Mouse (Mus musculus): ENCODE measurements at regions not wholly inside any gene's neighbourhood (a gene's known extent, or its start where the extent isn't known, plus 50 kb on each side); places are given as distances from the start of the nearest gene placed in this dataset.

GRCm38 (mm10) chr5:111941831-111942230 is 208.1 kb downstream of the Gm26897 start:
- no peak for TF ChIP-seq CTCF (conservative IDR thresholded peaks at IDR 0.05; ENCODE audit: insufficient read depth, insufficient read length, low read depth, low read length)
- TF ChIP-seq POLR2A (IDR thresholded peaks at IDR 0.05; ENCODE audit: low read depth, low read length) = no peak

Data from kidney, adult 2 months (tissue).